Mouse (Mus musculus) spleen, adult 18-20 months (tissue): ENCODE measurements at regions not wholly inside any gene's neighbourhood (a gene's known extent, or its start where the extent isn't known, plus 50 kb on each side); places are given as distances from the start of the nearest gene placed in this dataset.

Experiments
- DNase-seq, 2 experiments: peaks; one replicate each; pipeline ENCODE4 v3.0.0; 2022; ENCODE audit warnings: mixed read lengths in 2 of 2

GRCm38 (mm10) chr15:60630756-60631402 is 222.7 kb downstream of the Fam84b start:
- DNase-seq = no peak

GRCm38 (mm10) chr15:60618801-60619200 is 234.8 kb downstream of the Fam84b start:
- no peak for DNase-seq

- DNase-seq = no peak
Observed at GRCm38 (mm10) chr15:60617371-60617770, 236.2 kb downstream of the Fam84b start.

- DNase-seq = no peak
Observed at GRCm38 (mm10) chr15:60601885-60602284, 251.7 kb downstream of the Fam84b start.

GRCm38 (mm10) chr15:60577084-60577483 is 276.5 kb downstream of the Fam84b start:
- no peak for DNase-seq

- DNase-seq = no peak
Observed at GRCm38 (mm10) chr15:60566267-60566666, 287.3 kb downstream of the Fam84b start.

- DNase-seq = no peak
Observed at GRCm38 (mm10) chr15:60565017-60565416, 288.6 kb downstream of the Fam84b start.

GRCm38 (mm10) chr15:60560641-60561040 is 292.9 kb downstream of the Fam84b start:
- no peak for DNase-seq

GRCm38 (mm10) chr15:60555691-60556090 is 297.9 kb downstream of the Fam84b start:
- DNase-seq = no peak

GRCm38 (mm10) chr15:60554587-60554986 is 299.0 kb downstream of the Fam84b start:
- DNase-seq = no peak

GRCm38 (mm10) chr15:60548045-60548444 is 305.5 kb downstream of the Fam84b start:
- DNase-seq = no peak

GRCm38 (mm10) chr15:60537191-60537590 is 316.4 kb downstream of the Fam84b start:
- no peak for DNase-seq

- DNase-seq = no peak
Observed at GRCm38 (mm10) chr15:60534701-60535100, 318.9 kb downstream of the Fam84b start.

- no peak for DNase-seq
Observed at GRCm38 (mm10) chr15:60516810-60517209, 336.8 kb downstream of the Fam84b start.

GRCm38 (mm10) chr15:60476755-60477310 is 376.7 kb downstream of the Fam84b start:
- DNase-seq = no peak

GRCm38 (mm10) chr15:60475086-60475485 is 378.5 kb downstream of the Fam84b start:
- DNase-seq = no peak

GRCm38 (mm10) chr15:60431916-60432315 is 415.5 kb upstream of the 4933412E24Rik start:
- DNase-seq = no peak

- DNase-seq = no peak
Observed at GRCm38 (mm10) chr15:60419081-60419480, 402.7 kb upstream of the 4933412E24Rik start.

- DNase-seq = no peak
Observed at GRCm38 (mm10) chr15:60392267-60392666, 375.9 kb upstream of the 4933412E24Rik start.

GRCm38 (mm10) chr15:60390336-60390735 is 373.9 kb upstream of the 4933412E24Rik start:
- no peak for DNase-seq

GRCm38 (mm10) chr15:60387962-60388361 is 371.5 kb upstream of the 4933412E24Rik start:
- no peak for DNase-seq
